Mouse (Mus musculus) cerebellum, adult 8-10 months (tissue): ENCODE data around the gene Maml2.

Source experiments
- DNase-seq: peaks from one replicate; pipeline ENCODE4 v3.0.0; 2022

The Maml2 gene

GRCm38 (mm10) chr9:13623892-13624422, 326.2 kb downstream of the Maml2 start:
- DNase-seq = no peak

GRCm38 (mm10) chr9:13624780-13625179, 327.0 kb downstream of the Maml2 start:
- DNase-seq = peak; percentile 30

DNA sequence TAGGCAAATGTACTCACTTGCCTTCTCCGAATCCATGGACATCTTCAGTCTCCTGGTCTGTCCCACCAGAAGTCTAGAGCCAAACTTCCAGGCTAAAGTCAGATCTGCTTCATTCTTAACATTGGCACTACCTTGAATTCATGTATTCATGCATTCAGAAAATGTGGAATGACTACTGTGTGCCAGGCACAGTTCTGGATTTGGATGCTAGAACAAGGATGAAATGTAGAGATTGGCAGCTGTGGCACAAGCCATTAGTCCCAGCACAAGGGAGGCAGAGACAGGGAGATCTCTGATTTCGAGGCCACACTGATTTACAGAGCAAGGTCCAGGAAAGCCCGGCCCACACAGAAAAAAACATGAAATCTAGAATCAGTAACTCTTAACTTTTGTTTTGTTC, 327.5 kb downstream of the Maml2 start:
- DNase-seq = no peak

DNA sequence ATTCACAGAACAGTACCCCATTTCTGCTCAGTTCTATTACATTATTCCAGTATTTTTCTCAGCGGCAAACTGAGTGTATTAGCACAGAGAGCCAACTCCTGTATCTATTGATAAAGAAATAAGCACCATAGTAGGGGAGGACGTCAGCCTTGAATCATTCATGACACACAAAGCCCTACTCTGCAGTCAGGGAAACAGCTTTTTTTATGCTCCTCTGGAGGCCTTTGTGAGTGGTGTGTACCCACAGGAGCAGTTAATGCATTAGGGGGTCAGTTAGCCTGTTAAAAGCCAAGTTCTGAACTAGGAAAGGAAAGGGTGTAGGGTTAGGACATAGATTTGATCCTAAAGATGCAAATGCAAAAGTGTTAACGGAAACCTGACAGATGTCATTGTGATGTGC, 328.7 kb downstream of the Maml2 start:
- DNase-seq = no peak

GRCm38 (mm10) chr9:13633371-13633770, 335.6 kb downstream of the Maml2 start:
- no peak for DNase-seq

DNA sequence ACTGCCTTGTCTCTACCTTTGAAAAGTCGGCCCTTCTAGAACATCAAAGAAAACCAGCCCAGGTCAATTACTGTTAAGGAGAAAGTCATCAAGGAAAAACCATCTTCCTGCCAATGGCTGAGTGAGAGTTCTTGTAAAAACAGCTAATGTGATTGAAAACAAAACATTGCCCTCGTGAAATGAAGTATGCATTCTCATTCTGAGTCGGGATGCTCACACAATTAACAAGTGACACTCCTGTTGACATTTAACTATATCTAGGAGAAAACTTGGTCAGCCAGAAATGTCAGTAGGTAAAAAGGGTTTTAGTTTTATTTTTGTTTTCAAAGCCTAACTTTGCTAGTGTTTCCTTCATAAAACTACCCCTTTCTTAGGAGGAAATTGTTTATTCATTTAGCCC, 341.9 kb downstream of the Maml2 start:
- no peak for DNase-seq

- DNase-seq = peak; percentile 54
Measured at GRCm38 (mm10) chr9:13645153-13645552, 347.4 kb downstream of the Maml2 start.

DNA sequence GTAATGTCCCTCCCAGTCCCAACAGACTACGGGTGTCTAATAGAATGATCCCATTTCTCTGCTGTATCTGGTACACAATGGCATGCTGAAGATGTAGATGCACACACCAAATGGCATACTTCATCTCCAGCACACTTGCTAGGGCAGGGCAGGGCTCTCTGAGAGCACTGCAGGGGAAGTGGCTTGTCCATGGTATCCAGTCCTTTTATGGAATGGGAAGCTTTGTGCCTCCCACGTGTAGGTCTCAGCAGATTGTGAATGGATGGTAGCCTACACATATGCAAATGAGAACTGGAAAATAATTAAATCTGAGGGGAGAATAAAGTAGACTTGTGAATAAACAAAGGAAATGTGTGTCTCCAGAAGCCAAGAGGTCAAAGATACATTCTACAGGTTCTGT, 353.3 kb downstream of the Maml2 start:
- DNase-seq = no peak

- no peak for DNase-seq
Measured at GRCm38 (mm10) chr9:13651828-13652227, 354.1 kb downstream of the Maml2 start.

DNA sequence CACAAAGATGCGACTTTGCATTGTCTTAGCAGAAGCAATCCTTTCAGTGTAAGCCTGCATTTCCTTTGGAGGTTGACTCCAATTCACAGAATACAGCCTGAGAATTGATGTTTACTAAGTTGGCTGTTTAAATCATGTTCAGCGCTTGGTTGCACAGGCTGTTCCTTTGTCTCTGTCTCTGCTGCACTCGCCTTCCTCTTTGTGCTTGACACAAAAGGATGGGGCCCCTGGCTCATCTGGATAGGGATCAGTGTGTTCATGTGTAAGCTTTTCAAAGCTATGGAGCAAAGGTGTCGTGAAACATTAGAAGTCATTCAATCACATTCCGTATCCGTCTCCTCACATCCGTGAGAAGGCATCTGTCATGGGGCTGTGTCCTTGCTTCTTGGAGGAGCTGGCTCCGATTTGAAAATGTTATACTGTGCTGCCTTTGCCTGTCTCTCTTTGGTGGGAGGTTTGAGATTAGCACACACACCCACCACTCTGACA, 354.7 kb downstream of the Maml2 start:
- DNase-seq = no peak

DNA sequence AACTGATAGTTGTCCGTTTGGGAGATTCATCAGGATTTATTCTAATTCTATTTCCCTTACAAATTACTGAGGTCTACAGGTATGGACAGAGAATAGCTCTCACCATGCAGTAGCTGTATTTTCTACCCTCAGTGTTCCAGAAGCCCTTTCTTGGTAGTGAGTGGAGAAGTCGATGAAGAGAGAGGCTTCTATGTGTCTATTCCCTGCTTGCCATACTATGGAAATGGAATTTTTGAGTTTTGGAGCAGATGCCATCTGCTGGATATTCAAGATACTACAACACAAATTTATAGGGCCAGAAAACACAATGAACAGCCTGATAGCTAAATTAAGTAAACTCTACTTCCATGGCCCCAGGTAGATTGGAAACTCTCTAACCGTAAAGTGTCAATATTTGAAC, 355.2 kb downstream of the Maml2 start:
- DNase-seq = peak; percentile 47

DNA sequence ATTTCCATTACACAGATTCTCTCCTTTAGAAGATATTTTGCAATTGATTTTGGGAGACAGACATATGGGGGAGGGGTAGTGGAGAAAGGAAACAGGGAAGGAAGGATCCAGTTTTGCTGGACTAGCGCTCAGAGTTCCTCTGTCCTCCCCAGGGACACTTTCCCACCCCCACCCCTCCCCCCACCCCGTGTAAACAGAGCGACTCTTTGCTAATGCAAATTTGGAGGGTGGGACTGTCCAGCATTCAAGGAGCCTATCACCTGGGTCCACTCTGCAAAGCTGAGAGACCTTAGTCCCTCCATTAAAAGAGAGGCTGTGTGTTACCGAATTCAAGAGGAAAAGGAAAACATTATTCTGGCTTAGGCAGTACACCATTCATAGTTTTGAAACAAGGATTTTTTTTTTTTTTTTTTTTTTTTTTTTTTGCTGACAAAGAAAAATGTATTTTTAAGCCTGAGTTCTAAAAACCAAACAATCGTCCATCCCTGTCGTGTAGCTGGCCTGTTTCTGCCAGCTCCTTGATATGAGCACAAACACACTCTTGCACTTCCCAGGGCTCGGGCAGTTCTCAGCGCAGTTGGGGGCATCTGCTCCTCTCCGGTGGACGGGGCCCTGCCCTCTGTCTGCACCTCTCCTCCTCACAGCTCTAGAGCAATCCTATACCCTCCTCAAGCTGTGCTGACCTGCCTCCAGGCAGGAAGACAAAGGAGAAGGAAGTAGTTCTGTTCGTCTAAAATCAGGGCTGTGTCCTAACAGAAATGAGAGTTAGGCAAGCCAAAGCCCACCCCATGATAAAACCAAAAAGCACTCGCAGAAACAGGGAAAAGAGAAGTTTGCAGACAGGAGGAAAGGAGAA, 364.2 kb downstream of the Maml2 start:
- no peak for DNase-seq

- no peak for DNase-seq
Measured at GRCm38 (mm10) chr9:13665487-13665969, 367.8 kb downstream of the Maml2 start.

GRCm38 (mm10) chr9:13667955-13668354, 370.2 kb downstream of the Maml2 start:
- no peak for DNase-seq

DNA sequence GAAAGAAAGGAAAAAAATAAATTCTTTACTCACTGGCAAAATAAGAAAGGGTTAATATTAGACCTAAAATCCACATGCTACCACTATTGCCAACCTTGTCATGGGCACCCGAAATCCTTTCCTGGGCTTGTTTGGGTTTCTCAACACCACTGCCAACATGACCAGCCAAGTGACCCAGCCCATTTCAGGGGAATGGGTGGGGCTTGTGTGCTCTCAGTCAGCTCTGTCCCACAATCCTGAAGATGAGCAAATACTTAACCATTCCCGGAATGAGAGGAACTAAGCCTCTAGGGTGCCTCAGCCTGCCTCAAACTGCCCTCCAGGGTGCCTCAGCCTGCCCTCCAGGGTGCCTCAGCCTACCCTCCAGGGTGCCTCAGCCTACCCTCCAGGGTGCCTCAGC, 371.0 kb downstream of the Maml2 start:
- no peak for DNase-seq

DNA sequence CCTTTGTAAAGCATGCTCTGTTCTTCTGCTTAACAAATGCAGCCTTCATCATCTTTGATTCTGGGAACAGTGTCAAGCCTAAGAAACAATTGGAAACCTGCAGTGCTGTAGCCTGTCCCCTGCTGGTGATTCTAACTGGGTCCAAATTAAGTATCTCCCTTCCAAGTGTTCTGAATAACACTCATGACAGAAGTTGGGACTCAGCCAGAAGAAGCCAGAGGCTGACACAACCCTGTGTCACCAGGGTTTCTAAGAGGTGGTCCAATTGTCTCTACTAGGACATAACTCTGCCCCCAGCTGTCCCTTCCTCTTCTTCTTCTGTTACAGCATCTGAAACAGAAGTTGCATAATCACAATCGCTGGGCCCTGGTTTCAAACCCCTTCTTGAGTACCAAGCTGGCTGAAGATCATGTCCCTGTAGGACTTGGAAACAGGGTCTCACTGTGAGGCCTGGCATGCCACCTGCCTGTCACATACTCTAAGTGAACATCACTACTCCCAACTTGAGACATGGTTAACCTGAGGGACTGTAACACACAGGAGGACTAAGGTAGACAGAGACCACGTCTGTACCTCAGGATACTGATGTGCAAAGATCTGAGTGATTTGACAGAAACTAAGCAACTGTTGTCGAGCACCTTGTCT, 373.5 kb downstream of the Maml2 start:
- DNase-seq = peak; percentile 71

DNA sequence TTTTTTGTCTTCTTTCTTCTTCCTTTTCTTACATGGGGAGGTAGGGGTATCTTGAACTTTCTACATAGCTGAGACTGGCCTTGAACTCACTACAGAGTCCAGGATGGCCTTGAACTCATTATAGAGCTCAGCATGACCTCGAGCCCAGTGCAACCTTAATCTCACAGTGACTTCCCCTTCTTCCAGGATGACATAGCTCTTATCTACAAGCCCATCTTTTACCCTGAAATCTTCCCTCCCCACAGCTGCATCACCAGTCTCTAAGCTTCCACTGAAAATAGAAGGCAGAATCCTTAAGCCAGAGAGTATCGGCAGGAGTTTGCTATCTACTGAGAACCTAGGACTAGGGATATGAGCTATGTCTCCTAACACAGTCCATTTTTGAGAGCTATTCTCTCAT, 375.5 kb downstream of the Maml2 start:
- DNase-seq = no peak

DNA sequence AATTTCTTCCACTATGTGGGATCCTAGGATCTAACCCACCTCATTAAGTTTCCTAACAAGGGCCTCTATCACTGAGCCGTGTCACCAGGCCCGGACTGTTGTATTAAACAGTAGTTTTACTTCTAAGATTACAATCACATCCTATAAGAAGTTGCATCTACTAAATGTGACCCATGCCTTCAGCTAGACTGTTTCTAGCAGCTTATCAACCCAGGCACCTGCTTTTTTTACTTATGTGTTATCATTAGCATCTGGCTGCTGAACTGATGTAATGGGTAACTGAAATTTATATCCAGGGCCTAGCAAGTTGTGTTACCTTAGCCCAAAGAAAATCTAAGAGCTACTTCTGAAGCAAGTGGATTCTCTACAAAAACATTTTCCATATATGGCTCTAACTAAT, 380.3 kb downstream of the Maml2 start:
- no peak for DNase-seq

GRCm38 (mm10) chr9:13679696-13680095, 381.9 kb downstream of the Maml2 start:
- DNase-seq = no peak

GRCm38 (mm10) chr9:13681147-13681546, 383.4 kb downstream of the Maml2 start:
- no peak for DNase-seq

DNA sequence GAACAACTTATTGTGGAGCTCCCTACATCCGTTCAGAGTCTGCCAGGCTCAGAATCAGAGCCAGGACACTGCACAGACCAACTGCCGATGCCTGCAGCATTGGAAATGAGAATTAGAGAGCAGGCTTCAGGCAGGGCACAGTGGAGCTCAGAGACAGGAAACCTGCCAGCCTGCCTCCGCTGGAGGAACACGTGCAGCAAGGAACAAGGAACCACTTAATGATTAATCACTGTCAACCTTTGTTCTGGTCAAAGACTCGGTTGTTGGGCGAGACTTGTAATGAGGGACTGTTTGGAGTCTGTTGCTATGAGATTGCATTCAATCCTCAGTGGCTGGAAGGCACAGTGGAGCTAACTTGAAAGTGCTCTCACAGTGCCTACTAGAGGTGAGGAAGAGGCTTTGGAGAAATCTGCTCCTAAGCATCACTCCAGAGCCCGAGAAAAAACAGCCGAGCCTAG, 383.9 kb downstream of the Maml2 start:
- peak; percentile 57 for DNase-seq

GRCm38 (mm10) chr9:13684327-13684934, 386.7 kb downstream of the Maml2 start:
- DNase-seq = no peak

- no peak for DNase-seq
Measured at GRCm38 (mm10) chr9:13686977-13687659, 389.4 kb downstream of the Maml2 start.
